Mouse (Mus musculus) gastrocnemius, adult 8-10 months (tissue): Measurements from ENCODE around the gene Ly6g5b. TPM values are rescaled to one million over a fixed set of nuclear protein-coding genes. Genes with fewer than 3 reads are reported as not detected.

ENCODE experiments used
- DNase-seq, 2 experiments: peaks; one replicate each; pipeline ENCODE4 v3.0.0; 2022; ENCODE audit warnings: low spot score in 2 of 2
- total RNA-seq, 4 experiments: library from RNA; stranded (reverse); gene quantifications; 2 replicates each; pipeline ENCODE4 v1.2.4; 2022

The Ly6g5b gene
- total RNA-seq, 4 experiments from 2014 or later: not detected

DNA sequence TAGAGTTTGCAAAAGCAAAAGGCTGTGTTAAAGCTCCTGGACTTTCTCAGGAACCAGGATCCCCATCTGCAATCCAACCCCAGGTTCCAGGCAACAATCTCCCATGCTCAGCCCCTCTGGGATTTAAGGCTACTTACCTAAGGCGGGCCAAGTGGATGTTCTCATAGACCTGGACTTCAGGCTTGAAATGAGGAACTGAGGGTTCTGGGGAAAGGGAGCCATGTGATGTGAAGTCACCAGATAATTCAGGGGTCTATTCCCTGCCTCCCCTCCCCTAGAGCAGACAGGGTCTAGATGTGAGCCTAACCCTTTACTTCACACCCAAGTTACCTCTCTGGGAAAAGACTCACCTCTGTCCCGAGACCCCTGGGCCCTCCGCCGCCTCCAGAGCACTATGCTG, 34.5 kb downstream of the Ly6g5b start:
- DNase-seq: no peak

DNA sequence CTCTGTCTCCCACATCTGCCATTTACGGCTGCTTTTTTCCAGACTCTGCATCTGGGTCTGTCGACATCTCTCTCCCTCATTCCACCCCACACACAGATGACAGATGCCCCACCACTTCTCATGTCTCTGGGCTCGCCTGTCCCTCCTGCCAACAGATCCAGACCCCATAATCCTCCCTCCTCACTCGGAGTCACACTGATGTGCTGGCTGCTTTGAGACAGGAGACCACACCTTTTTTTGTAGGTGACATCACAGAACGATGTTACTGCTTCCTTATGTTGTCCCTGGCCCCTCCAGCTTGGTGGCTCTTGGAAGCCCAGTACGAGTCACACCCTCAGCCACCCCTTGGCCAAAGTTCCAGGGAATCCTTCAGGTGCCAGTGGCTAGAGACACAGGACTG, 35.0 kb downstream of the Ly6g5b start:
- no peak for DNase-seq

DNA sequence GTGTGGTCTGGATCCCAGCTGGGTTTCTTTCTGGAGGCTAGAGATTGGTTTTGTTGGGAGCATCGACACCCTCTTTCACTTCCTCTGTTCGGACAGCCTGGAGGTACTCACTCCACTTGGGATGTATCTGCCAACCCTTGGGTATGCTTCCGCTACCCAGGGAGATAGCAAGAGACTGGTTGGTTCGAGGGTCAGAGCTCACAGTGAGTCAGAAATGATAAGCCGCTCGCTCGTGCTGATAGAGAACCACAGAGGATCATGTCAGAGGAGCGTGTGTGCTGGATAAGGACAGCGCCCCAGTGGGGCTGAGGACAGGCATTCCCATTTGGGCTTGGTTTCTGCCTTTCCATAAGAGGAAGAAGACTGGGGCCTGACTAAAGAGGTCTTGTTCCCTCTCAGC, 35.5 kb downstream of the Ly6g5b start:
- DNase-seq: no peak

DNA sequence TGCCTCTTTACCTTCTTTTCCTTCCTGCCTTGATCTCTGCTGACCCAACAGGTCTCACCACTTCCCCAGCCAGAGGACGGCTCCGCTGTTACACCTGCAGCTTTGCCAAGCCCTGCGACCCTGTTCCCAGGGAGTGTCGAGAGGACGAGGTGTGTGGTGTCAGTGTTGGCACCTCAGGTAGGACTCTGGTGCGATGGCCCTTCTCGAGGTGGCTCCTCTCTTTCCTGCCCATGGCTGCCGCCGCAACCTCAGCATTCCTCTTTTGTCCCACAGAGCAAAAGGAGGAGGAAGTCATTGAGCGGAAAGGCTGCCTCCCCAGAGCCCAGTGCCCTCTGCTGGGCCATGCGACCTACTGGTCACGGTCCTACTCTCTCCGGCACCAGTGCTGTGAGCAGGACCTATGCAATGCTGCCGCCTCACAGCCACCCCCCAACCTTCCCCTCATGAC, 37.4 kb downstream of the Ly6g5b start, which contains the start of gene Ly6g6d:
Gene Ly6g6d (minus strand): TSS at position 280 of the 448 bp plus-strand sequence.
- DNase-seq: no peak

DNA sequence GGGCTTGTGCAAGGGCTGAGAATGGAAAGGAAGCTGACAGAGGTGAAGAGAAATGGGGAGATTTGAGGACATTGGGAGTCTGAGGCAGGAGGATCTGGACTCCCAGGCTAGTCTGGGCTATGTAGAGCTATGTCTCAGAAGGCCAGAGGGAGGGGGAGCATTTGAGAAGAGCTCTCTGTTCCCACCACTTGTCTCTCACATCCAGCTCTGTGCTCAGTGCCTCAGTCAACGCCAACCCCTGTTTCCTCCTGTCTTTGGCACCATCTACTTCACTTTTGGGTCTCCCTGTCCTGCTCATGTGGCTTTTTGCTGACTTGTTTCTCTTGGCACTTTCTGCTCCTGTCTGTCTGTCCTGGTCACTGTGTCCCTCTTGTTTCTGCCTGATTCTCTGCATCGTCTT, 37.9 kb downstream of the Ly6g5b start:
- no peak for DNase-seq

DNA sequence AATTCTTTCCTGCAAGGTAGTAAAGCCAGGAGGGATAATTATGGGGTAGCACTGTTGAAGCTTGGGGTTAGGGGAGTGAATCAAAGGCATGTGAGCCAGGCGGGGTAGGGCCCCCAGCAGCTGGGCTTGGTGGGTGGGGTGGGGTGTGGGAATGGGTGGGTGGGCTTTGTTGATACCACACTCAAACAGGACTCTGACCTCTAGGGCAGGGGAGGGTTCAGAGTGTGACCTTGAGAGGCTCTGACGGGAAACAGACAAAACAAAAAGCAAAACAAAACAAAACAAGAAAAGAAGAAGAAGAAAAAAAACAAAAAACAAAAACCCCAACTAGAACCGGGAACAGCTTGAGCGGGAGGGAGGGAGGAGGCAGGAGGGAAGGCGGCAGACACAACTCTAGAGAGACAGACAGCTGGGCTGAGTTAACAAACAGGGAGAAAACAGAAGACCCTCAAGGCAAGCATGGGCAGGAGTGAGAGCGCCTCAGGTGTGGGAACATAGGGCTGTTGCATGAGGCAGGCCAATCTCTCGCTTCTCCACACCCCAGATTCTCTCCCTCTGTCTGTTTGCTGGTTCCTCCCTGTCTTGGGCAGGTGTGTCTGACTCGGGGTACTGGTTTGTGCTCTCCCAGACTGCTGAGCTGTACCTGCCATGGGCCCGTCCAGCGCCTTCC, 38.6 kb downstream of the Ly6g5b start, which contains the start of gene Ly6g6e:
Gene Ly6g6e (plus strand): TSS at position 396 of the 670 bp plus-strand sequence.
- no peak for DNase-seq

DNA sequence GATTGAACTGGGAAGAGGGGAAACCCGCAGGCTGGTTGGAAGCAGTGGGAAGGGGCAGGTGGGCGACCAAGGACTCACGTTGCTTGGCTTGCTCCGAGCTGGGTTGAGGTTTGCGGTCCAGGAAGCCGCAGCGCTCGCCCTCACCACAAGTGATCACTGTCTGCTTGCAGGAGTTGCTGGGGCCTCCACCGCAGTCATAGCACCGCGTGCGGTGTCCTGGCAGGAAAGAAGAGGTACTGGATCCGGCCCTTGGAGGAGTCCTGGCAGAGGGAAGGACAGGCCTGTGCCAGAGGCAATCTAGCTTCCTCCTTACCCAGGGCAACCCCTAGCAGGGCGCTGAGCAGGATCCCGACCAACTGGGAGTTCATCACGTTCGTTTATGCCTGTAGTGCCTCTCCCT, 41.1 kb downstream of the Ly6g5b start:
- DNase-seq: no peak

DNA sequence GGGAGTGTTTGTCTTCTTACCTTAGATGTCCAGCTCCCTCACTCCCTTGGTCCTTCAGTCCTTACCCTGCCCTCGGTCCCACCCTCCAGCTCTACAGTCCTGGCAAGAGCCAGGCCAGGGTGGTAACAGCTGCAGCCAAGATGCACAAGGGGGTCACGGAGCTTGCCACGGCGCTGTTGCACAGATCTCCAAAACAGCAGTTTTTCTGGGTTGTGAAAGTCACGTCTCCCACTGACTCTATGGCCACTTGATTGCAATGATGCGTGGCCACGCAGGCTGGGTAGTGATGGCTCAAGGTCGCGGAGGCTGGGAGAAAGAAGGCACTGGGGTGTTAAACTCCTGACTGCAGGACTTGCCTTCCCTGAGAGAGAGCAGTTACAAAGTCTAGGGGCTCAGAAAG, 43.8 kb downstream of the Ly6g5b start:
- DNase-seq: no peak

DNA sequence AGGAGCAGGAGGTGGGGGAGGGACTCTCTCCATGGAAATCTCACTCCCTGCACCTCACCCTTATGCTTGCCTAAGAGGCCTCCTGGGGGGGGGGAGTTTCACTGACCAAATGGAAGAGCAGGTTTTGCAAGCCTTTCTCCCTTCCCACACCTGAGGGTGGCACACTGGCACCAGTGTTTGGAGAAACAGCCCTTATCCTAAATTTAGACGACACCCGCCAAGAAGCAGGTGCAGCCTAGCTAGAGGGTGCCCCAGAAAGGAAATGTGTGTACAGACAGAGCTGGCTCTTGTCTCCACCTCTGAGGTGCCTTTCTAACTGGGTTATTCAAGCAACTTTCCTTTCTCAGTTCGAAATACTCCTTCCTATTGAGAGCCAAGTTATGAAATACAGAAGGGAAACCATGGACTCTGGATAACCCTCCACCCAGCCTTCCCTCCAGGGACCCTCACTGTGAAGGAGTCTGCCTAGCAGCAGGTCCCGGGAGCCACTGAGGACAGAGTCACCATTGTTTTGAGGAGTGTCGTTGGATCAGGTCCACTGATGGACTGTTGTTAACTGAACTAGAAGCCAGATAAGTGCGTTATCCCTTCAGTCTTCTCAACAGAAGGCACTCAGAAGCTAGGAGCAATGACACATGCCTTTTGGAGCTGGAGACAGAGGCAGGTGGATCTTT, 44.5 kb downstream of the Ly6g5b start:
- no peak for DNase-seq

DNA sequence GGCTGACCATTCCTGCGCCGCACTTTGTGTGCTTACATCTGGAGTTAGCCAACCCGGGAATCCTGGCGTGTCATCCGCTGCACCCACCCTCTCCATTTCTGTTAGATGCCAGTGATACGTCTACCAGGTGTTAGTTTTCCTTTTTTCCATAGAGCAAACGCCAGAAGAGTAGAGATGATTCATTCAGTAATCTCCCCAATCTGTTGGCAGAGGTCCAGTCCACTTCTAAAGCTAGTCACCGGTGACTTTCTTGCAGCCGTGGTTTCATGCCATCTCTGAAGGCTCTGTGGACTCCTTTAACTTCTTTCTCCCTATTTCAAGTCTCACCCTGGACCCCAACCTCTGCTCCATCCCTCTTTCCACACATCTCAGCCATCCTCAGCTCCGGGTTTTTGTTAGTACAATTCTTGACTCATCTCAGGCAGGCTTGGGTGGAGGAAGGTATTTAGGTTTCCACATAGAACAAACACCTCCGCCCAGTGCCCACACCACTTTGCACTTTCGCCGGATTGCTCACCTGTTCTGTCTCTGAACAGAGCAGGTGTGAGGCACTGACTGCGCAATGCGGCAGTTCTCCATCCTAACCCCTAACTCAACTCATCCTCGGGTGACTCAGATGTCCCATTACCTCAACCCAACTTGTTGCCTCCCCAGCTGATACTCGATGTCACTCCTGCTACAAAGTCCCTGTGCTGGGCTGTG, 46.9 kb downstream of the Ly6g5b start:
- no peak for DNase-seq

DNA sequence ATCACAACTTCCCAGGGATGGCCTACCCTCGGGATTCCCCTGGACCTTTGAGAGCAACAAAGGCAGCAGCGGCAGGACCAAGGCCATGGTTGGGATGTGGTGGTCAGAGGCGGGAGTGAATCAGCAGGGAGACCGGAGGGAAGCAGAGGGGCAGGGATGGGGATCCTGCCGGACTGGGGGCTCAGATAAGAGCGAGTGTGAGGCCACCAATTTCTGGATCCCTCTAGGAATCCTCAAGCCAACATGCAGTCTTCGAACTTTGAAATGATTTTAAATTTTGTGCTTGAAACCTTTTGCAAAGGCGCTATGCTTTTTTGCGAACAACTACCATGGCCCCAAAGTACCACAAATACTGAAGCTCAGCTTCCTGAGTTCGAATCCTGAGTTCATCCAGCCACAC, 49.1 kb downstream of the Ly6g5b start, which contains the start of gene Mpig6b:
Gene Mpig6b (minus strand): TSS at position 101 of the 400 bp plus-strand sequence.
- DNase-seq: no peak

DNA sequence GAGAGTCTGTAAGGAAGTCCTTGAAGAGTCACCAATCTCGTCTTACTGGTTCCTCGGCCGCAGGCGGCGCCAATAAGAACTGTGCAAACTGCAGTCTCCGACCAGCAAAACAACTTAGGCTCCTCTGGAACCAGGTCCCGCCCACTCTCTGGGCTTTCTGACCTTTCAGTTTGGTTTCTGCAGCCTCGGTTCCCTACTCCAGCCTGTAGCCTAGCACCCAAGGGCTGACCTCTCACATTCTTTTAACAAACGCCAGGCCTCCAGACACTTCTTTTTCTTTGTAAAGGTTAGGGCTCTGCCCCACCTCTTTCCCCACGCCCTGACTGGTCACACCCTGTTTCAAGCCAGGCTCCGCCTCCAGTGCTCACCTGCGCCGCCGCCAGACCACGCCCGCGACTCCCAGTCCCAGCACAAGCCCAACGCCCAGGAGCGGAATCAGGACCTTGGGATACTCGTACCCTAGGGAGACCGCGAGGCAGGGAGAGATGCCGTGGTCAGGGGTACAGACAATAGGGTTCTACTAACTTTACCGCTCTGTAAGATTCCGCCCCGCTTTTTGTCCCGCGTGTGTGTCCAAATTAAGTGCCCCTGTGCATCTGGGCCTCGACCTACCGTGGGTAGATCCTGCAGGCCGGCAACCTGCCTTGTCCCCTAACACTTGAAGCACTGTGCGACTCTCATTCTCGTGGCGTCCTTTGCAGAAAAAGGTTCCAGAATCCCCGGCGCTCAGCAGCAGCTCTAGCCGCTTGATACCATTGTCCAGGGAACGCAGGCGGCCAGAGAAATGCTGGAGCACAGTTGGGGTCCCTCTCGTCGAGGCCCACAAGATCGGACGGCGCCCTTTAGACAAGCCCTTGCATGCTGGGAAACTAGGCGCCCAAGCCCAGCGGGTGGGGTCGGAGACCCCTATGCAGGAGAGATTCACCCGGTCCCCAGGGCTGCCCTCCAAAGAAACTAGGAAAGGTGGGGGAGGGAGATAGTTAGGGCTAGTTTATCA, 50.0 kb downstream of the Ly6g5b start, which contains the start of gene Ly6g6c:
Gene Ly6g6c (plus strand): TSS at position 438 of the 997 bp plus-strand sequence.
- peak in 1 of 2 experiments; percentile 53 for DNase-seq

DNA sequence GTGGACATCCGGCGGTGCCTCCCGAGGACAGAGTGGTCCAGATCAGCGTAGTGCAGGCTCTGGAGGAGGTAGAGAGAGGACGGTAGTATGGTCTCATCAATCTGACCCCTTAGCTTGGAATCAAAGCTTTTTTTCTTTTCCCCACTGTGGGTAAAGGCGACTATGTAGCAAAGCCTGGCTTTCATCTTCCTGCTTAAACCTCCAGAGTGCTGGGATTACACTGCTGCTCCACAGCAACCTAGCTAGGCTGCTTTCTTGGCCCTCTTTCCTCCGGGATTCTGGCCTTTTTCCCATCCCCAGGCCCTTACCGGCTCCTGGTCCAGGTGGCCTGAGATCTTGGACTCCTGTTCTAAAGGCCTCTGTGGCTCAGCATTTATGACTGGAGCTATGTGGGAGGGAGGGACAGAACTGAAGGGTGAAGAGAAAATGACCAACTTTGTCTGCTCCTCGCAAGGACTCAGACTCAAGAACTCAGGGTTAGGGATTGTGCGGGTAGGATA, 50.8 kb downstream of the Ly6g5b start:
- no peak for DNase-seq

Other genes starting within 250 kb of the Ly6g5b start
- 1 to 10 TPM; 7.3 to 7.9 (median 7.6) TPM for gene Zbtb12, start 235.9 kb downstream of the Ly6g5b start, total RNA-seq
- gene Gm20547, start 233.4 kb downstream of the Ly6g5b start, total RNA-seq: not detected
- gene C2, start 217.2 kb downstream of the Ly6g5b start, total RNA-seq: 1 to 10 TPM in 3 of 4 experiments, under 1 TPM in 1; 0.73 to 2.3 (median 2.2) TPM
- gene Ehmt2, start 217.0 kb downstream of the Ly6g5b start, total RNA-seq: 10 to 100 TPM; 31.2 to 37.2 (median 33.4) TPM
- under 1 TPM in 2 of 4 experiments, not detected in 2; 0.15 TPM for gene Slc44a4, start 201.0 kb downstream of the Ly6g5b start, total RNA-seq
- 10 to 100 TPM in 2 of 4 experiments, 1 to 10 TPM in 2; 8.8 to 11.6 (median 10.5) TPM for gene Neu1, start 184.2 kb downstream of the Ly6g5b start, total RNA-seq
- 10 to 100 TPM in 1 of 4 experiments, 1 to 10 TPM in 3; 2.4 to 13.6 (median 3.7) TPM for gene Hspa1b, start 156.2 kb downstream of the Ly6g5b start, total RNA-seq
- gene Gm20481, start 145.5 kb downstream of the Ly6g5b start, total RNA-seq: not detected
- 10 to 100 TPM in 1 of 4 experiments, 1 to 10 TPM in 3; 4.2 to 17.8 (median 5.3) TPM for gene Hspa1a, start 143.3 kb downstream of the Ly6g5b start, total RNA-seq
- 10 to 100 TPM; 19.4 to 26.1 (median 20.2) TPM for gene Hspa1l, start 142.7 kb downstream of the Ly6g5b start, total RNA-seq
- gene Lsm2, start 133.6 kb downstream of the Ly6g5b start, total RNA-seq: 10 to 100 TPM; 11.7 to 15.7 (median 13.0) TPM
- gene Vars, start 114.4 kb downstream of the Ly6g5b start, total RNA-seq: 10 to 100 TPM; 37.3 to 42.8 (median 41.0) TPM
- gene Vwa7, start 98.8 kb downstream of the Ly6g5b start, total RNA-seq: 10 to 100 TPM in 3 of 4 experiments, 1 to 10 TPM in 1; 8.0 to 18.8 (median 13.7) TPM
- not detected for gene Sapcd1, start 87.4 kb downstream of the Ly6g5b start, total RNA-seq
- gene Msh5, start 68.7 kb downstream of the Ly6g5b start, total RNA-seq: not detected
- gene Clic1, start 65.5 kb downstream of the Ly6g5b start, total RNA-seq: 1 to 10 TPM; 5.2 to 9.0 (median 6.6) TPM
- 1 to 10 TPM; 4.3 to 6.2 (median 5.1) TPM for gene Ddah2, start 56.4 kb downstream of the Ly6g5b start, total RNA-seq
- gene Ly6g6c, start 50.0 kb downstream of the Ly6g5b start, total RNA-seq: not detected
- not detected for gene Mpig6b, start 49.2 kb downstream of the Ly6g5b start, total RNA-seq
- not detected for gene Ly6g6e, start 38.5 kb downstream of the Ly6g5b start, total RNA-seq
- 1 to 10 TPM in 1 of 4 experiments, under 1 TPM in 2, not detected in 1; 0.53 to 1.8 (median 0.99) TPM for gene Ly6g6d, start 37.4 kb downstream of the Ly6g5b start, total RNA-seq
- gene Ly6g6f, start 29.8 kb downstream of the Ly6g5b start, total RNA-seq: not detected
- 100 to 1,000 TPM in 1 of 4 experiments, 10 to 100 TPM in 3; 84.1 to 107 (median 92.9) TPM for gene Abhd16a, start 26.2 kb downstream of the Ly6g5b start, total RNA-seq
- gene Ly6g5c, start 7.1 kb downstream of the Ly6g5b start, total RNA-seq: not detected
- gene Gpank1, start 6.0 kb upstream of the Ly6g5b start, total RNA-seq: 10 to 100 TPM in 1 of 4 experiments, 1 to 10 TPM in 3; 8.6 to 11.4 (median 9.3) TPM
- gene Csnk2b, start 6.6 kb upstream of the Ly6g5b start, total RNA-seq: 100 to 1,000 TPM; 169 to 216 (median 180) TPM
- 10 to 100 TPM; 13.6 to 22.6 (median 17.0) TPM for gene D17H6S53E, start 10.9 kb upstream of the Ly6g5b start, total RNA-seq
- not detected for gene Apom, start 16.6 kb upstream of the Ly6g5b start, total RNA-seq
- gene Bag6, start 19.8 kb upstream of the Ly6g5b start, total RNA-seq: 100 to 1,000 TPM; 206 to 247 (median 236) TPM
- 10 to 100 TPM; 90.5 to 98.3 (median 94.6) TPM for gene Prrc2a, start 49.5 kb upstream of the Ly6g5b start, total RNA-seq
- gene Aif1, start 60.6 kb upstream of the Ly6g5b start, total RNA-seq: under 1 TPM in 2 of 4 experiments, not detected in 2; 0.52 to 0.72 TPM
- gene Lst1, start 73.0 kb upstream of the Ly6g5b start, total RNA-seq: under 1 TPM in 2 of 4 experiments, not detected in 2; 0.73 to 0.92 TPM
- gene Ltb, start 79.0 kb upstream of the Ly6g5b start, total RNA-seq: not detected
- gene Tnf, start 86.6 kb upstream of the Ly6g5b start, total RNA-seq: under 1 TPM in 1 of 4 experiments, not detected in 3; 0.31 TPM
- gene Lta, start 89.9 kb upstream of the Ly6g5b start, total RNA-seq: under 1 TPM; 0.53 to 0.76 (median 0.65) TPM
- gene Gm16181, start 105.4 kb upstream of the Ly6g5b start, total RNA-seq: not detected
- 1 to 10 TPM; 1.3 to 2.3 (median 1.9) TPM for gene Atp6v1g2, start 118.2 kb upstream of the Ly6g5b start, total RNA-seq
- 1 to 10 TPM; 6.3 to 8.6 (median 8.0) TPM for gene Nfkbil1, start 120.4 kb upstream of the Ly6g5b start, total RNA-seq
- 10 to 100 TPM; 77.1 to 93.9 (median 81.7) TPM for gene Ddx39b, start 126.3 kb upstream of the Ly6g5b start, total RNA-seq
- gene H2-D1, start 147.3 kb upstream of the Ly6g5b start, total RNA-seq: 10 to 100 TPM; 31.3 to 52.9 (median 41.7) TPM
- gene H2-Q1, start 205.0 kb upstream of the Ly6g5b start, total RNA-seq: under 1 TPM in 3 of 4 experiments, not detected in 1; 0.17 to 0.65 (median 0.21) TPM
- under 1 TPM; 0.38 to 0.90 (median 0.45) TPM for gene H2-Q2, start 226.8 kb upstream of the Ly6g5b start, total RNA-seq